Mouse (Mus musculus): ENCODE measurements at regions not wholly inside any gene's neighbourhood (a gene's known extent, or its start where the extent isn't known, plus 50 kb on each side); places are given as distances from the start of the nearest gene placed in this dataset.

DNA sequence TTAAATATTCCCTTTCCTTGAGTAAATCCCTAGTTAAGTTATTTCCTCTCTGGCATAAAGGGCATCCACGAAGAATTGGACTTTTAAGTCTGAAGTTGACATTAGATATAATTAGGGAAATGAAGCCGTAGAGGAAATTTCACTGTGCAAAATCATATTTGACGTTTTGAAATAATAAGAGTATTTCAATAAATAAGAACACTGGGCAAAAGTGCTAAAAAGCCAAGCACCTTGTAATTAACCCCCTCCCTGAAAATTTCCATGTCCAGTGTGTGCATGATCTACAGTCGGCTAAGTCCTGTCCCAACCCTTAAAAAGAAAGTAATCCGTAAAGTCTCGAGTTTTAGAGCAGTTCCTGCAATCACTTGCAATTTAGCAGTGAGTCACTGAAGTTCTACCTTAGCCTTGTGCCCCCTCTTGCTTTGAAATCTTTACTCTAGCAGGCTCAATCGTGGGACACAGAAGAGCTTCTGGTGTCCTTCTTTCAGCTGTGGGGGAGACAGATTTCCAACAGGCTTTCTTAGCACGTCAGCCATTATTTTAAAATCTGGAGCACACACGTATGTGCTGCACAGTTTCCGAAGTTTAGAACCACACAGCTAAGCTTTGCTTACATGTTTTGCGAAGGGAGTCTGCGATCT is 69.5 kb upstream of the Ppara start:
- TF ChIP-seq CTCF (IDR thresholded peaks at IDR 0.05; ENCODE audit: borderline replicate concordance, insufficient read depth, low read length) (no peak), POLR2A (IDR thresholded peaks at IDR 0.05; ENCODE audit: low read depth, low read length) (no peak; the same call in 1 of the 2 replicates)
